8 mouse cellular contexts compared by ENCODE assay signal in genomic region chr17:12210544-12211132, GRCm38 (mm10).
A peak's percentile ranks its signal among the peaks of the same experiment; 100 is the strongest.
DNase-seq lines count a peak whose midpoint lies in the region; ATAC-seq and TF ChIP-seq lines count a peak whose summit lies in the region.

No protein-coding gene starts in this region.

- no peaks in the 10 kb centered on the region for H3K9me3 ChIP-seq in hindbrain, embryonic 10.5 days
- H3K9me3 ChIP-seq in hindbrain, embryonic 16.5 days (ENCODE audit: control insufficient read depth, low read length), result no peaks in the 10 kb centered on the region
- H3K9me3 ChIP-seq in intestine, postnatal 0 days (ENCODE audit: control insufficient read depth), result no peaks in the 10 kb centered on the region
- no peaks in the 10 kb centered on the region for H3K9me3 ChIP-seq in midbrain, embryonic 13.5 days

- H3K9ac ChIP-seq in hindbrain, embryonic 16.5 days (ENCODE audit: low read depth, low read length), result no peak overlapping the region
- no peak overlapping the region for H3K9ac ChIP-seq in intestine, postnatal 0 days (ENCODE audit: low read depth, low read length)
- H3K9ac ChIP-seq in midbrain, embryonic 13.5 days (replicated peaks), result no peak overlapping the region

- peaks cover 65% of the 10 kb centered on the region for H3K36me3 ChIP-seq in hindbrain, embryonic 10.5 days
- H3K36me3 ChIP-seq in hindbrain, embryonic 16.5 days (ENCODE audit: control insufficient read depth, insufficient read depth, low read length), result peaks cover 11% of the 10 kb centered on the region
- no peaks in the 10 kb centered on the region for H3K36me3 ChIP-seq in intestine, postnatal 0 days (ENCODE audit: control insufficient read depth, insufficient read depth)
- H3K36me3 ChIP-seq in midbrain, embryonic 13.5 days, result peaks cover 43% of the 10 kb centered on the region

- H3K4me2 ChIP-seq in hindbrain, embryonic 16.5 days (ENCODE audit: low read length), result no peak overlapping the region
- no peak overlapping the region for H3K4me2 ChIP-seq in intestine, postnatal 0 days (replicated peaks; ENCODE audit: low read depth)
- H3K4me2 ChIP-seq in midbrain, embryonic 13.5 days (replicated peaks), result no peak overlapping the region

- intact Hi-C loops in left cerebral cortex, postnatal 36 days (cut with DNase I), result loop anchor here (1.0 to 2.0 kb wide), 2 partner anchors 92 to 171 kb away; partner anchors contain the start of gene Agpat4

- no peak overlapping the region for H3K4me3 ChIP-seq in hindbrain, embryonic 10.5 days
- no peak overlapping the region for H3K4me3 ChIP-seq in hindbrain, embryonic 16.5 days (ENCODE audit: low read length)
- H3K4me3 ChIP-seq in intestine, postnatal 0 days (ENCODE audit: low read depth, low read length), result no peak overlapping the region
- no peak overlapping the region for H3K4me3 ChIP-seq in midbrain, embryonic 13.5 days (replicated peaks)

- peaks cover 24% of the 10 kb centered on the region for H3K4me1 ChIP-seq in hindbrain, embryonic 10.5 days (replicated peaks)
- peaks cover 7% of the 10 kb centered on the region for H3K4me1 ChIP-seq in hindbrain, embryonic 16.5 days (ENCODE audit: control insufficient read depth, insufficient read depth, low read depth, low read length)
- peaks cover 7% of the 10 kb centered on the region for H3K4me1 ChIP-seq in intestine, postnatal 0 days (replicated peaks; ENCODE audit: control insufficient read depth, insufficient read depth, low read length)
- peaks cover 26% of the 10 kb centered on the region for H3K4me1 ChIP-seq in midbrain, embryonic 13.5 days (replicated peaks)

- 36% methylated on average over 8 of the region's 8 CpGs for WGBS in hindbrain, embryonic 10.5 days
- 34% methylated on average over 8 of the region's 8 CpGs for WGBS in hindbrain, embryonic 16.5 days
- WGBS in intestine, postnatal 0 days, result 35% methylated on average over 8 of the region's 8 CpGs
- 29% methylated on average over 8 of the region's 8 CpGs for WGBS in midbrain, embryonic 13.5 days

- TF ChIP-seq CTCF in intestine, postnatal 0 days (IDR thresholded peaks at IDR 0.05; ENCODE audit: low read depth), result peak; percentile 99

- peak overlapping the region; percentile 35; the same call in 1 of the 2 replicates for H3K27ac ChIP-seq in hindbrain, embryonic 10.5 days
- H3K27ac ChIP-seq in hindbrain, embryonic 16.5 days (ENCODE audit: low read depth, low read length), result no peak overlapping the region
- no peak overlapping the region for H3K27ac ChIP-seq in intestine, postnatal 0 days (ENCODE audit: low read depth, low read length)
- H3K27ac ChIP-seq in midbrain, embryonic 13.5 days, result no peak overlapping the region

- DNase-seq in hindbrain, embryonic 10.5 days (ENCODE audit: low spot score), result peak; percentile 85
- DNase-seq in cerebellum, postnatal 14 days, result peak; percentile 96 to 98
- peak; percentile 85 for DNase-seq in frontal cortex, postnatal 36 days (ENCODE audit: low spot score in 2 of 2)
- peak; percentile 78 to 84 for DNase-seq in left cerebral cortex, postnatal 36 days (ENCODE audit: low spot score in 2 of 2)
- DNase-seq in spleen, adult 18-20 months, result peak; percentile 66 to 89

- ATAC-seq in hindbrain, embryonic 16.5 days, result no peak
- no peak; the same call in 1 of the 2 replicates for ATAC-seq in intestine, postnatal 0 days
- ATAC-seq in midbrain, embryonic 13.5 days, result peak; percentile 46

- no peaks in the 10 kb centered on the region for H3K27me3 ChIP-seq in hindbrain, embryonic 10.5 days (ENCODE audit: insufficient read depth, poor library complexity, severe bottlenecking)
- no peaks in the 10 kb centered on the region for H3K27me3 ChIP-seq in hindbrain, embryonic 16.5 days (replicated peaks; ENCODE audit: control insufficient read depth, insufficient read depth, low read length)
- H3K27me3 ChIP-seq in intestine, postnatal 0 days (replicated peaks; ENCODE audit: control insufficient read depth, insufficient read depth, low read length), result no peaks in the 10 kb centered on the region
- no peaks in the 10 kb centered on the region for H3K27me3 ChIP-seq in midbrain, embryonic 13.5 days
